Mouse (Mus musculus): Measurements from ENCODE around the gene Slc25a41.

- peak; percentile 53 for TF ChIP-seq CTCF (conservative IDR thresholded peaks at IDR 0.05; ENCODE audit: low read length)
- no peak for TF ChIP-seq POU5F1 (IDR thresholded peaks at IDR 0.05; ENCODE audit: borderline replicate concordance, low read length)
- TF ChIP-seq NANOG (IDR thresholded peaks at IDR 0.05; ENCODE audit: borderline replicate concordance, low read length), result no peak
Observed at GRCm38 (mm10) chr17:57060231-57060801, 18.9 kb upstream of the Slc25a41 start.
